Comparison of ENCODE assay signal across 21 mouse cellular contexts in genomic region chr2:117936590-117936989, GRCm38 (mm10).
A peak's percentile ranks its signal among the peaks of the same experiment; 100 is the strongest.
DNase-seq lines count a peak whose midpoint lies in the region; ATAC-seq and TF ChIP-seq lines count a peak whose summit lies in the region.
"Had no signal": no experiment of that assay in that cellular context is flagged by ENCODE, and none has a peak within 500 bp of the region (broad histone marks: within the 10 kb centered on the region; RNA-seq: fewer than 3 reads in every experiment).

No protein-coding gene starts in this region.

- H3K27me3 ChIP-seq in limb, embryonic 13.5 days = no peaks in the 10 kb centered on the region
- H3K27me3 ChIP-seq in limb, embryonic 10.5 days (ENCODE audit: low read depth, poor library complexity, severe bottlenecking) = 0 out of 2 replicates have a peak, but pooled peaks cover under 1% of the 10 kb centered on the region
- H3K27me3 ChIP-seq: embryonic facial prominence, embryonic 13.5 days; embryonic facial prominence, embryonic 15.5 days; forebrain, embryonic 13.5 days; forebrain, embryonic 15.5 days had no signal

- 70% methylated on average over 6 of the region's 6 CpGs for WGBS in limb, embryonic 13.5 days
- WGBS in limb, embryonic 10.5 days = 89% methylated on average over 6 of the region's 6 CpGs

- 0 out of 2 replicates have a peak, but pooled peaks cover 5% of the 10 kb centered on the region for H3K9me3 ChIP-seq in limb, embryonic 13.5 days
- no peaks in the 10 kb centered on the region for H3K9me3 ChIP-seq in limb, embryonic 10.5 days (replicated peaks)
- H3K9me3 ChIP-seq: embryonic facial prominence, embryonic 13.5 days; embryonic facial prominence, embryonic 15.5 days; forebrain, embryonic 13.5 days; forebrain, embryonic 15.5 days had no signal

- H3K4me2 ChIP-seq in limb, embryonic 13.5 days (replicated peaks) = no peak overlapping the region
- H3K4me2 ChIP-seq: embryonic facial prominence, embryonic 13.5 days; embryonic facial prominence, embryonic 15.5 days; forebrain, embryonic 13.5 days; forebrain, embryonic 15.5 days had no signal

- no peaks in the 10 kb centered on the region for H3K36me3 ChIP-seq in limb, embryonic 13.5 days
- no peaks in the 10 kb centered on the region for H3K36me3 ChIP-seq in limb, embryonic 10.5 days
- H3K36me3 ChIP-seq: embryonic facial prominence, embryonic 13.5 days; embryonic facial prominence, embryonic 15.5 days; forebrain, embryonic 15.5 days had no signal

- H3K9ac ChIP-seq in limb, embryonic 13.5 days = no peak overlapping the region
- H3K9ac ChIP-seq: embryonic facial prominence, embryonic 13.5 days; embryonic facial prominence, embryonic 15.5 days; forebrain, embryonic 13.5 days; forebrain, embryonic 15.5 days; forebrain, postnatal 0 days had no signal

- DNase-seq in limb, embryonic 10.5 days (ENCODE audit: low spot score) = no peak
- DNase-seq in B cell, adult 2 months = no peak
- no peak for DNase-seq in right cerebral cortex, postnatal 4 days
- DNase-seq in layer of hippocampus, adult 18-20 months (ENCODE audit: low spot score in 2 of 2) = no peak
- DNase-seq: adrenal gland, adult 2 months; adrenal gland, postnatal 10 days; adrenal gland, postnatal 25 days; cerebellum, adult 18-20 months; cerebellum, adult 8-10 months; cerebellum, adult 9-11 months; cerebellum, postnatal 14 days; embryo, embryonic 11 days; forebrain, postnatal 0 days had no signal

- TF ChIP-seq POLR2A in bone marrow macrophage, adult 2 months (IDR thresholded peaks at IDR 0.05; ENCODE audit: borderline replicate concordance, low read depth, low read length) = no peak

- 0 out of 2 replicates have a peak overlapping the region, but pooled peaks have one; percentile 7 for H3K27ac ChIP-seq in limb, embryonic 13.5 days
- H3K27ac ChIP-seq in limb, embryonic 10.5 days = no peak overlapping the region
- H3K27ac ChIP-seq in bone marrow macrophage, adult 2 months (ENCODE audit: insufficient read depth, low read depth, low read length) = peak overlapping the region; percentile 20
- H3K27ac ChIP-seq: embryonic facial prominence, embryonic 13.5 days; embryonic facial prominence, embryonic 15.5 days; forebrain, embryonic 13.5 days; forebrain, embryonic 15.5 days had no signal

- TF ChIP-seq CTCF in bone marrow macrophage, adult 2 months (IDR thresholded peaks at IDR 0.05; ENCODE audit: low read depth, low read length) = no peak

- H3K4me3 ChIP-seq in limb, embryonic 13.5 days = no peak overlapping the region
- no peak overlapping the region for H3K4me3 ChIP-seq in limb, embryonic 10.5 days
- H3K4me3 ChIP-seq in bone marrow macrophage, adult 2 months (ENCODE audit: insufficient read depth, low read length) = no peak overlapping the region
- H3K4me3 ChIP-seq: embryonic facial prominence, embryonic 13.5 days; embryonic facial prominence, embryonic 15.5 days; forebrain, embryonic 13.5 days; forebrain, embryonic 15.5 days had no signal

- H3K4me1 ChIP-seq in limb, embryonic 13.5 days = peaks cover 23% of the 10 kb centered on the region
- H3K4me1 ChIP-seq in limb, embryonic 10.5 days = no peaks in the 10 kb centered on the region; the same call in 1 of the 2 replicates
- H3K4me1 ChIP-seq in bone marrow macrophage, adult 2 months (ENCODE audit: control insufficient read depth, insufficient read depth, low read length) = peaks cover 19% of the 10 kb centered on the region

- no peak for ATAC-seq in limb, embryonic 13.5 days (ENCODE audit: low FRiP score, low read depth)
- peak; percentile 89 for ATAC-seq in granulocyte monocyte progenitor cell, adult 5-6 weeks (replicated peaks; ENCODE audit: poor library complexity, severe bottlenecking)
- ATAC-seq in megakaryocyte, adult 5-6 weeks (ENCODE audit: poor library complexity, severe bottlenecking) = peak; percentile 79
- ATAC-seq: forebrain, embryonic 13.5 days; forebrain, embryonic 15.5 days; forebrain, postnatal 0 days had no signal
